Mouse (Mus musculus): ENCODE data around the gene Rhoc. TPM values are rescaled to one million over a fixed set of nuclear protein-coding genes. Genes with fewer than 3 reads are reported as not detected.

Rhoc gene
- polyA plus RNA-seq, 1 experiment from 2014 or later, result 119 TPM

GRCm38 (mm10) chr3:104791017-104791416, 2.8 kb downstream of the Rhoc start:
- Histone ChIP-seq H3K4me3 (replicated peaks; ENCODE audit: low read depth, low read length) (peak overlapping the region; percentile 67), H3K9ac (ENCODE audit: low read depth, low read length) (peak overlapping the region; percentile 19; the same call in 1 of the 2 replicates)
- WGBS, result 17% methylated on average over 4 of the region's 4 CpGs

DNA sequence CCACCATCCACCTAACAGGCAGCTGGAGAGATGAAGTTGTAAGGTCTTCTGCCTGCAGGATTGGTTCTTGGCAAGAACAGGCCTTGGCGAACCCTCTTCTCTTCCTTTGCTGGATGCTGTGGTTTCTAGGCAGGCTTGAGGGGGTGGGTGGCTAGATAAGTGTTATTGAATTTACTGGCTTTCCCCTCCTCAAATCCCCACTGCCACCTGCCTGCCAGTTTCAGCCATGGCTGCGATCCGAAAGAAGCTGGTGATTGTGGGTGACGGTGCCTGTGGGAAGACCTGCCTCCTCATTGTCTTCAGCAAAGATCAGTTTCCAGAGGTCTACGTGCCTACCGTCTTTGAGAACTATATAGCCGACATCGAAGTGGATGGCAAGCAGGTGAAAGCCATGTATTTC, 3.5 kb downstream of the Rhoc start:
- no peak for DNase-seq (ENCODE audit: low spot score)
- Histone ChIP-seq H3K36me3 (ENCODE audit: insufficient read depth, low read length) (peaks cover 12% of the 10 kb centered on the region; the same call in 1 of the 2 replicates), H3K9ac (ENCODE audit: low read depth, low read length) (0 out of 2 replicates have a peak overlapping the region, but pooled peaks have one; percentile 19), H3K4me1 (replicated peaks; ENCODE audit: insufficient read depth, low read length) (peaks cover 49% of the 10 kb centered on the region), H3K4me3 (replicated peaks; ENCODE audit: low read depth, low read length) (no peak overlapping the region), H3K27me3 (ENCODE audit: insufficient read depth, low read length) (no peaks in the 10 kb centered on the region), H3K27ac (no peak overlapping the region), H3K4me2 (ENCODE audit: low read length) (peak overlapping the region; percentile 71; the same call in 1 of the 2 replicates), H3K9me3 (replicated peaks; ENCODE audit: low read length) (no peaks in the 10 kb centered on the region)
- WGBS, result 93% methylated on average over 8 of the region's 8 CpGs
- no peak for ATAC-seq (replicated peaks; ENCODE audit: low FRiP score, low read depth)
- TF ChIP-seq CTCF (IDR thresholded peaks at IDR 0.05; ENCODE audit: low read depth), result no peak

More at GRCm38 (mm10) chr3:104791017-104791416, 2.8 kb downstream of the Rhoc start:
- H3K36me3 ChIP-seq (ENCODE audit: insufficient read depth, low read length), result peaks cover 12% of the 10 kb centered on the region; the same call in 1 of the 2 replicates
- H3K4me1 ChIP-seq (replicated peaks; ENCODE audit: insufficient read depth, low read length), result peaks cover 48% of the 10 kb centered on the region
- ATAC-seq (replicated peaks; ENCODE audit: low FRiP score, low read depth) (no peak), DNase-seq (ENCODE audit: low spot score) (no peak)
- no peak for TF ChIP-seq CTCF (IDR thresholded peaks at IDR 0.05; ENCODE audit: low read depth)
- no peaks in the 10 kb centered on the region for H3K27me3 ChIP-seq (ENCODE audit: insufficient read depth, low read length)
- H3K27ac ChIP-seq, result peak overlapping the region; percentile 85
- H3K4me2 ChIP-seq (ENCODE audit: low read length), result peak overlapping the region; percentile 71
- H3K9me3 ChIP-seq (replicated peaks; ENCODE audit: low read length), result no peaks in the 10 kb centered on the region

DNA sequence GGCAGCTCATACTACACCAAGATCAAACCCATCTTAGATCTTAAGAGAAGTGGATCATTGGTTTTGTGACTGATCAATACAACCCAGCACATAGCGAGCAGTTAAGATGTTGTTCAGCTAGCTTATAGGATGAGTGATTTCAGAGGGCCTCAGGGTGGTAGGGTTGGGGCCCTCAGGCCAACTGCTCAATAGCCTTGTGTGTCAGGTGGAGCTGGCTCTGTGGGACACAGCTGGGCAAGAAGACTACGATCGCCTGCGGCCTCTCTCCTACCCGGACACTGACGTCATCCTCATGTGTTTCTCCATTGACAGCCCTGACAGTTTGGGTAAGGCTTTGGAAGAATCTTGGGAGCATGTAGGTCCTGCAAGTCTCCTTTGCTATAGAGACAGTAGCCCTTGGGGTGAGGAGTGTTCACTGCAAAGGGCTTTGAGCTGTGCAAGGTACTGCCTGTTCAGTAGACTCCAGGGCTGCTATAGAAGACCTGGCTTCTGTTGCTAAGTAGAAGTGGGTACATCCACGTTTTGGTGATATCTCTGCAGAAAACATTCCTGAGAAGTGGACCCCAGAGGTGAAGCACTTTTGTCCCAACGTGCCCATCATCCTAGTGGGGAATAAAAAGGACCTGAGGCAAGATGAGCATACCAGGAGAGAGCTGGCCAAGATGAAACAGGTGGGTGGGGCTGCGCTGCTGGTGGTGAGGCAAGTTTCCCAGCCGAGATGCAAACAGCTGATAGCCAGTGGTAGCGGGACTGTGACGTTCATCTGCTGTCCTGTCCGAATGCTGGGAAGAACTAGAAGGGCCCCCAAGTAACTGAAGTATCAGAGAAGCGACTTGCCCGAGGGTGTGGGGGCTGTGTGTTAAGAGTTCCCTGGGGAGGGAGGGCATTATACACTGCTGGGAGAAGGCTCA, 4.4 kb downstream of the Rhoc start:
- no peak overlapping the region for H3K4me2 ChIP-seq (ENCODE audit: low read length)

GRCm38 (mm10) chr3:104793871-104794828, 6.0 kb downstream of the Rhoc start:
- no peaks in the 10 kb centered on the region for H3K27me3 ChIP-seq (ENCODE audit: insufficient read depth, low read length)
- H3K9ac ChIP-seq (ENCODE audit: low read depth, low read length), result peak overlapping the region; percentile 9; the same call in 1 of the 2 replicates
- peak; percentile 91 for ATAC-seq (replicated peaks; ENCODE audit: low FRiP score, low read depth)
- no peak overlapping the region for H3K4me3 ChIP-seq (replicated peaks; ENCODE audit: low read depth, low read length)
- no peak for TF ChIP-seq CTCF (IDR thresholded peaks at IDR 0.05; ENCODE audit: low read depth)
- WGBS, result 44% methylated on average over 20 of the region's 20 CpGs
- H3K4me2 ChIP-seq (ENCODE audit: low read length), result no peak overlapping the region
- DNase-seq (ENCODE audit: low spot score), result peak; percentile 97
- peaks cover 22% of the 10 kb centered on the region for H3K36me3 ChIP-seq (ENCODE audit: insufficient read depth, low read length)
- no peaks in the 10 kb centered on the region for H3K9me3 ChIP-seq (replicated peaks; ENCODE audit: low read length)
- H3K4me1 ChIP-seq (replicated peaks; ENCODE audit: insufficient read depth, low read length), result peaks cover 49% of the 10 kb centered on the region
- peak overlapping the region; percentile 81 for H3K27ac ChIP-seq

More for the DNA sequence above, 4.4 kb downstream of the Rhoc start:
- whole genome bisulfite sequencing, result 67% methylated on average over 15 of the region's 15 CpGs
- no peaks in the 10 kb centered on the region for H3K27me3 ChIP-seq (ENCODE audit: insufficient read depth, low read length)
- no peak overlapping the region for H3K9ac ChIP-seq (ENCODE audit: low read depth, low read length)
- H3K9me3 ChIP-seq (replicated peaks; ENCODE audit: low read length), result no peaks in the 10 kb centered on the region
- H3K4me1 ChIP-seq (replicated peaks; ENCODE audit: insufficient read depth, low read length), result peaks cover 49% of the 10 kb centered on the region
- ATAC-seq (replicated peaks; ENCODE audit: low FRiP score, low read depth) (no peak), DNase-seq (ENCODE audit: low spot score) (no peak)
- peaks cover 18% of the 10 kb centered on the region; the same call in 1 of the 2 replicates for H3K36me3 ChIP-seq (ENCODE audit: insufficient read depth, low read length)
- no peak for TF ChIP-seq CTCF (IDR thresholded peaks at IDR 0.05; ENCODE audit: low read depth)
- no peak overlapping the region for H3K4me3 ChIP-seq (replicated peaks; ENCODE audit: low read depth, low read length)
- no peak overlapping the region for H3K27ac ChIP-seq

- Histone ChIP-seq H3K9ac (ENCODE audit: low read depth, low read length) (no peak overlapping the region), H3K27me3 (ENCODE audit: insufficient read depth, low read length) (no peaks in the 10 kb centered on the region), H3K4me1 (replicated peaks; ENCODE audit: insufficient read depth, low read length) (peaks cover 41% of the 10 kb centered on the region), H3K27ac (peak overlapping the region; percentile 70; the same call in 1 of the 2 replicates), H3K4me3 (replicated peaks; ENCODE audit: low read depth, low read length) (no peak overlapping the region), H3K9me3 (replicated peaks; ENCODE audit: low read length) (no peaks in the 10 kb centered on the region), H3K36me3 (ENCODE audit: insufficient read depth, low read length) (peaks cover 31% of the 10 kb centered on the region), H3K4me2 (ENCODE audit: low read length) (no peak overlapping the region)
- ATAC-seq (replicated peaks; ENCODE audit: low FRiP score, low read depth) (no peak), DNase-seq (ENCODE audit: low spot score) (no peak)
- WGBS, result 47% methylated on average over 12 of the region's 12 CpGs
- no peak for TF ChIP-seq CTCF (IDR thresholded peaks at IDR 0.05; ENCODE audit: low read depth)
Observed at GRCm38 (mm10) chr3:104794953-104795470, 6.8 kb downstream of the Rhoc start.
